Mouse (Mus musculus): ENCODE measurements at regions not wholly inside any gene's neighbourhood (a gene's known extent, or its start where the extent isn't known, plus 50 kb on each side); places are given as distances from the start of the nearest gene placed in this dataset.
A peak's percentile ranks its signal among the peaks of the same experiment; 100 is the strongest.

DNA sequence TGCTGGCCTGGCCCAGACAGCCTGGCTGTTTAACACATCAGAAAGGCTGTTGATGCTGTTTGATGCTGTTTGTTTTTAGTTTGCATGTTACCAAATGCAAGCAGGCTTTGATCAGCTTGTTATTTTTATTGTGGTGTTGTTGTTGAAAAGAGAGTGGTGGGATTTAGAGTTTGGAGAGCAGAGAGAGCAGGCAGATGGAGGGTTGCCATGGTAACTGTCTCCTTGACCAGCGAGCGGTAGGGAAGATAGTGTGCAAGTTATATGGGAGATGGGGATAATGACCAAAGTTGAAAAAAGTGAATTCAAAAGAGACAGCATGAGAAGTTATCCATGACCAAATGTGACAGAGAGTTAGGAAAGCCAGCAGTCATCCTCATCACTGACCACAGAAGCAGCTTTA is 83.3 kb downstream of the Cmc2 start:
- no peak for DNase-seq

DNA sequence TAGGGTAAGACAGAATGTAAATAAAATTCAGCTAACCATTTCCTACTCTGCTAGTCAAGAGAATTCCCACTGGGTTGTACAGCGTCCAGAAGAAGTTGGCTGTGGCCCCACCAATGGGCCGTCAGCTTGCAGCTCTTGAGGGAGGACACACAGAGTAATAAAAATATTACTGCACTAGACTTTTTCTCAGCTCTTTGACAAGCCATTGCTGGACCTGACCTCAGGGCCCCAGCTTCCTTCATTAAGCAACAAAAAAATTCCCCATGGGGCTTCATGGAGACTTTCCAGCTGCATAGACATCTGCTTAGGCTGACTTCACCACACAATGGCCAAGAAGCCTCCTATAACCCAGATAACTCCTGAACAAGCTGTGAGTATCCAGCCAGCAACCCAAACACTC is 89.1 kb downstream of the Cmc2 start:
- DNase-seq, result peak; percentile 74 to 82

DNA sequence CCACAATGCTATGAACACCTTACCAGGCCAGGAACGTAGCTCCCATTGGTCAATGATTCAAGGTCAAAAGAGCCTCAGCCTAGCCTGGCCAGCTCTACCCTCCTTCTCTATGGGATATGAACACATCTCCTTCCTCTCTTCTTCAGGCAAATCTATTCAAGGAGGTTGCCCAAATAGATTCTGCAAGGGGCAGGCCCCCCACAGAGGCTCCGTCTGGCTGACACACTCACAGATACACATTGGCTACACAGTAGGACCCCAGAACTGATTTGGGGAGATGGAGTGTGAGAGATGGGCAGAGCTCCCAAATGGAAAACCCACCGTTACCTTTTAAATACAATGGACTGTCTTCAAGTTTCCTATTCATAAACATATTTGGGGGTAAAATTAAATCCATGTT is 91.6 kb downstream of the Cmc2 start:
- no peak for DNase-seq

DNA sequence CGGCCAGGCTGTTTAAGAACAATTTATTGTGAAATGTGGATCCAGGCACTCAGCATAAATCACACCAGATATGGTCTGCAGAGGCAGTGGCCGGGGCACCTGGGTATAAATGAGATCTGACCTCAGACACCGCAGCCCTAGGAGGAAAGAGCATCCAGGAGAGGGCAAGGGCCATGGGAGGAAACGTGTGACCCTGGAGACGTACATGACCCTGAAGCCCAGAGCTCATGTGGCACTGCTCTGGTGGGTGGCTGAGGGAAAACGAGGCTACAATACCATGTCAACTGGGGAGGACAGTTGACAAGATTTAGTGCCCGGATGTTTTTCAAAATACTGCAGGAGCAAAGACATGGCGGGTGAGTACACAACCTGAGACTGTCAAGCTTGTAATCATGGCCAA is 93.0 kb downstream of the Cmc2 start:
- DNase-seq, result no peak

DNA sequence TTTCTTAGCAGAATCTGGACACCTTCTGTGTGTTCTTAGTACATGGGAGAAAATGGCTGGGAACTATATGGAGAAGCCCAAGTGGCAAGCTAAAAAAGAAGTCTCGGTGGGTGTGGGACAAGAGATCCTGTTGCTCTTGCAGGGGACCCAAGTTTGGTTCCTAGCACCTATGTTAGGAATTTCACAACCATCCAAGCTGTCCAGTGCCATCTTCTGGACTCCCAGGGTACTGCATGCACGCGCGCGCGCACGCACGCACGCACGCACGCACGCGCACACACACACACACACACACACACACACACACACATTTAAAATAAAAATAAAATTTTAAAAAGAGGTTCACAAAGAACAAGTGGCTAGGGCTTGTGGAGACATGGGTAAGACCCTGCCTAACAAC is 94.1 kb downstream of the Cmc2 start:
- no peak for DNase-seq

DNA sequence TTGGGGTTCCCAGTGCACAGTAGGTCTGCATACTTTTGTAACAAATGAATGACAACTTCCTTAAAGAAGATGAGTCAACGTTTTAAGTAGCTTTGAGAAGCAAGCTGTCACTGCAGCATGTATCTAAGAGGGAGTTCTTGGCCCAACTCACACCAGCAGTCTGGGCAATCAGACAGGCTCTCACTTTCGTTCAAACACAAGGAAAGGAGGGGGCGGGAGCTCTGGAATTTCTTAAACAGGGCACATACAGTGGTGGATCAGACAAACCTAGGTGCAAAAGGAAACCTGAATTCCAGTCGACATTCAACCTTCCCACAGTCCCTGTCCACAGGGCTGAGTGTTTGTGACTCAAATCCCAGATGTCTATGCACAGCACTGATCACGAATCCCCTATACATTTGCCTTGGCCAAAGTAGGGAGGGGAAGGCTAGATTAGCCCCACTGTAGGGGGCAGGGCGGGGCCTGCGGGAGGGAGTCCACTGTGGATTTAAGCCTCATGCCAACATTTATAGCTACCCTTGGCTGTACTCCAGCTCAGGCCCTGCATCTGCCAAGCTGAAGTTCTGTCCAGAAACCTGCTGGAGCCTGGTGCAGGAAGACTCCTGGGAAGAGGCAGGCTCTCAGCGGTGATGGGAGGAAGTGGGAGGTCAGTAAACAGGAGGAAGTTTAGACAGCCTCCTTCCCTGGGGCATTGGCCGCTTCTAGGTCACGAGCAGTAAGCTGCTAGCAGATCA is 81.5 kb upstream of the Cdyl2 start:
- peak; percentile 72 to 79 for DNase-seq

DNA sequence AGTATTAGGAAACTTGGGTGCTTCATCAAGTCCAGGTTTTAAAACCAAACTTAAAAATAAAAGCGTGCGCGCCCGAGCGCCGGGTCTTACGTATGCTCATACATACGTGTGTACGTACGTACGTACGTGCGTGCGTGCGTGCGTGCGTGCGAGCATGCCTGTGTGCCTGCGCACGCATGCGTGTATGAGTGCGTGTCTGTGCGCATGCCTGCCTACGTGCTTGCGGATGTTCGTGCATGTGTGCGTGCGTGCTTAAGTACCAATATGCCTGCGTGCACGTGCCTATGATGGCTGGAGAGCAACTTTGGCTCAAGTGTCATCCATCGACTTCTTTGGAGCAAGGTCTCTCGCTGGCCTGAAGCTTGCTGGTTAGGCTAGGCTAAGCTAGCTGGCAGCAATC is 68.5 kb upstream of the Cdyl2 start:
- no peak for DNase-seq

DNA sequence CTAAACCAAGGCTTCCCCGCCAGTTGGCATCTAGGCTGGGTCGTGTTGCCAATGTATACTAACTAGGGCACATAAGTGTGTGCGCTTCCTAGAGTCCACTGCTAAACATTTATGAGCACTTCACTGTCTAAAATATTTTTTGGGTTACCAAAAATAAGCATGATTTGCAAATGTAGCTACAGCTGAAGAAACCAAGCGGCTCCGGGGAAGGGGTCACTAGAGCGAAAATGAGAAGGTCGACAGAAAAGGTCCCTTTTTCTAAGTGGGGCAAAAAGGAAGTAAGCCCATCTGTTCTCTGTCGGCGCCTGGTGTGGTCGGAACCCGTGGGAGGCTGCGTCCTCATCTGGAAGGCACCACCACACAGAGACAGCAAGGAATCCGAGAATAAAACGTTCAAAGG is 67.8 kb upstream of the Cdyl2 start:
- no peak for DNase-seq

DNA sequence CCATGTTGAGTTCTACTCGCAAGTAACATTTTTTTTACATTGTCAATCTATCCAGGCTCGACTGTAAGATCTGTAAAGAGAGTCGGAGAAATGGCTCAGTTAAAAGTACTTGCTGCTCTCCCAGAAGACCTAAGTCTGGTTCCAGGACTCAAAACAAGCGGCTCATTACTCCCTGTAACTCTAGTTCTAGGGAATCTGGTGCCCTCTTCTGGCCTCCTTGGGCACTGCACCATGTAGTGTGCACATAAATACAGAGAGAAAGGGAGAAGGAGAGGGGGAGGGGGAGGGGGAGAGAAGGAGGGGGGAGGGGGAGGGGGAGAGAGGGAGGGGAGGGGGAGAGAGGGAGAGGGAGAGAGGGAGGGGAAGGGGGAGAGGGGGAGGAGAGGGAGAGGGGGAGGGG is 66.2 kb upstream of the Cdyl2 start:
- no peak for DNase-seq

DNA sequence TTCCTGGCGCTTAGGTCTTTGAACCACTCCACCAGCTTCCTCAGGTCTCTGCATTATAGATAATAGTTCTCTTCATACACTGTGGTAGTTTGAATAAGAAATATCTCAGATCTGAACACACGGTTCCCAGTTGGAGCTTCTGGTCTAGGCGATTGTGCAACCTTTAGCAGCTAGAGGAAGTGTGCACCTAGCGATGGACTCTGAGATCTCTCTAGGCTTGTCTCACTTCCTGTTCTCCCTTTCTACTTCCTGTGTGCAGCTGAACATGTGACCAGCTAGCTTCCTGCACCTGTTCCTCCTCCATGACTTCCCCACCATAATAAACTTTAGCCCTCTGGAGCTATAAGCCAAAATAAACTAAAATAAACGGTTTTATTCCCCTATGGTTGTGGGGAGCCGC is 62.9 kb upstream of the Cdyl2 start:
- DNase-seq, result no peak

DNA sequence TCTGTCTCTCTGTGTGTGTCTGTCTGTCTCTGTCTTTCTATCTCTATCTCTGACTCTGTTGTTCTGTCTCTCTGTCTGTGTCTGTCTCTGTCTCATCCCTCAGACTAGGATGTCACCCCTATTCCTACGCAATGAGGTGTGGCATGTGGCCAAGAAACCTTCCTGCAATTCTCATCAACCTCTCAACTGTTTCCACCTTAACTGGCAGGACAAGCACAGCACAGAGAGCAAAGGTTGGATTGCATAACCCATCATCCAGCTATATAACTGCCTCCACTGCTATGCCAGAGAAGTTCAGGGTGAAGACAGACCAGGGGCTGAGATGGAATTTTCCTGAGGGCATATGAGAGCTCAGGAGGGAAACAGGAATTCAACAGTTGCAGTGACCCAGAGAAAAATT is 60.3 kb upstream of the Cdyl2 start:
- DNase-seq, result peak; percentile 22 to 45

DNA sequence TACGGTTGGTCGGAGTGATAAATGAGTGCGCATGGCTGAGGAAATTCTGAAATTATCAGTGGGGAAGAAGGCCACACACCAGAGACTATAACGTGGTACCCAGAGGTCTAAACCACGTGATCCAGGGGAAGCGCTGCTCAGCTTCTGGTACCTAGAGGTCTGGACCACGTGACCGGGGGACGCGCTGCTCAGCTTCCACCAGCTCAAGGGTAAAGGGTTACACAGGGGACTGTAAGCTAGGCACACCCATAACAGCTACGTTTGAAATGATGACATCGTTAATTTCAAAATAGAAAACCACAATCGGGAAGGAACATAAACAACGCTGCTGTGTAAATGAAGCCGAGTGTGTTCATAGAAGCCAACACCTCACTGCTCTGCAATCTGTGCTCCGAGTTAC is 57.5 kb upstream of the Cdyl2 start:
- no peak for DNase-seq
